In genomic region chr4:106581865-106582204, GRCm38 (mm10) we compare ENCODE assay signal across 18 mouse cellular contexts. TPM values are rescaled to one million over a fixed set of nuclear protein-coding genes. Genes with fewer than 3 reads are reported as not detected.
DNase-seq lines count a peak whose midpoint lies in the region; ATAC-seq and TF ChIP-seq lines count a peak whose summit lies in the region.
"Had no signal": no experiment of that assay in that cellular context is flagged by ENCODE, and none has a peak within 500 bp of the region (broad histone marks: within the 10 kb centered on the region; RNA-seq: fewer than 3 reads in every experiment).

No protein-coding gene starts in this region.

- no peak for TF ChIP-seq EP300 in ES-Bruce4 (IDR thresholded peaks at IDR 0.05; ENCODE audit: insufficient read depth, low read depth, low read length)

- DNase-seq in frontal cortex, postnatal 36 days (ENCODE audit: low spot score in 2 of 2): peak; percentile 41 to 48
- no peak for DNase-seq in frontal cortex, postnatal 14 days (ENCODE audit: low spot score in 2 of 2)
- no peak for DNase-seq in kidney, adult 2 months
- no peak for DNase-seq in liver, embryonic 13.5 days
- DNase-seq in ovary, adult 18-20 months (ENCODE audit: low spot score): no peak
- no peak for DNase-seq in thymus, adult 2 months
- DNase-seq: cerebellum, adult 9-11 months; gastrocnemius, postnatal 36 days; layer of hippocampus, adult 9-11 months; thymus, postnatal 4 days had no signal

- WGBS in kidney, adult 2 months: 94% methylated on average over 15 of the region's 15 CpGs
- 91% methylated on average over 15 of the region's 15 CpGs for WGBS in kidney, embryonic 15.5 days
- 76% methylated on average over 15 of the region's 15 CpGs for WGBS in liver, embryonic 13.5 days (ENCODE audit: insufficient replicate concordance)
- WGBS in thymus, adult 2 months: 97% methylated on average over 15 of the region's 15 CpGs

- no peak overlapping the region for H3K9ac ChIP-seq in kidney, embryonic 15.5 days
- no peak overlapping the region for H3K9ac ChIP-seq in ES-Bruce4 (ENCODE audit: low read depth, poor library complexity, severe bottlenecking)
- peak overlapping the region; percentile 63 for H3K9ac ChIP-seq in liver, embryonic 13.5 days
- H3K9ac ChIP-seq: embryonic facial prominence, embryonic 13.5 days had no signal

- H3K27ac ChIP-seq in kidney, adult 2 months (ENCODE audit: insufficient read depth, low read depth, low read length): peak overlapping the region; percentile 4
- no peak overlapping the region for H3K27ac ChIP-seq in kidney, embryonic 15.5 days
- peak overlapping the region; percentile 89 for H3K27ac ChIP-seq in ES-Bruce4 (ENCODE audit: insufficient read depth, low read length)
- peak overlapping the region; percentile 98 for H3K27ac ChIP-seq in liver, embryonic 13.5 days
- no peak overlapping the region for H3K27ac ChIP-seq in thymus, adult 2 months (ENCODE audit: control insufficient read depth, insufficient read depth, low read length)
- H3K27ac ChIP-seq: embryonic facial prominence, embryonic 13.5 days; hindbrain, postnatal 0 days; limb, embryonic 10.5 days had no signal

- no peak for TF ChIP-seq CTCF in kidney, adult 2 months (conservative IDR thresholded peaks at IDR 0.05; ENCODE audit: insufficient read depth, insufficient read length, low read depth, low read length)
- no peak for TF ChIP-seq CTCF in ES-Bruce4 (IDR thresholded peaks at IDR 0.05; ENCODE audit: low read depth, low read length)
- no peak for TF ChIP-seq CTCF in thymus, adult 2 months (IDR thresholded peaks at IDR 0.05; ENCODE audit: borderline replicate concordance, control insufficient read depth, extremely low read depth, insufficient read depth, low read length, poor library complexity)

- peaks cover 3% of the 10 kb centered on the region; the same call in 1 of the 2 replicates for H3K36me3 ChIP-seq in kidney, adult 2 months (ENCODE audit: control insufficient read depth, insufficient read depth, low read length)
- H3K36me3 ChIP-seq in kidney, embryonic 15.5 days: peaks cover 98% of the 10 kb centered on the region
- peaks cover 46% of the 10 kb centered on the region for H3K36me3 ChIP-seq in ES-Bruce4 (ENCODE audit: control insufficient read depth, insufficient read depth, low read length, poor library complexity, severe bottlenecking)
- H3K36me3 ChIP-seq in liver, embryonic 13.5 days: peaks cover 93% of the 10 kb centered on the region
- peaks cover 28% of the 10 kb centered on the region for H3K36me3 ChIP-seq in thymus, adult 2 months (ENCODE audit: control insufficient read depth, insufficient read depth, low read length)

- H3K4me1 ChIP-seq in kidney, adult 2 months (ENCODE audit: control insufficient read depth, insufficient read depth, low read length): peaks cover 22% of the 10 kb centered on the region; the same call in 1 of the 2 replicates
- peaks cover 3% of the 10 kb centered on the region; the same call in 1 of the 2 replicates for H3K4me1 ChIP-seq in kidney, embryonic 15.5 days
- peaks cover 11% of the 10 kb centered on the region for H3K4me1 ChIP-seq in ES-Bruce4 (ENCODE audit: control insufficient read depth, insufficient read depth, low read length)
- H3K4me1 ChIP-seq in liver, embryonic 13.5 days (replicated peaks): peaks cover 60% of the 10 kb centered on the region
- H3K4me1 ChIP-seq in thymus, adult 2 months (replicated peaks; ENCODE audit: control insufficient read depth, insufficient read depth, low read length): peaks cover 18% of the 10 kb centered on the region
- H3K4me1 ChIP-seq: embryonic facial prominence, embryonic 13.5 days had no signal

- H3K4me2 ChIP-seq in kidney, embryonic 15.5 days: no peak overlapping the region
- H3K4me2 ChIP-seq in liver, embryonic 13.5 days: peak overlapping the region; percentile 61
- H3K4me2 ChIP-seq: embryonic facial prominence, embryonic 13.5 days had no signal

- no peaks in the 10 kb centered on the region for H3K27me3 ChIP-seq in kidney, adult 2 months (replicated peaks; ENCODE audit: control insufficient read depth, insufficient read depth, low read length)
- H3K27me3 ChIP-seq in kidney, embryonic 15.5 days: no peaks in the 10 kb centered on the region
- H3K27me3 ChIP-seq in ES-Bruce4 (ENCODE audit: control insufficient read depth, insufficient read depth, low read length, poor library complexity, severe bottlenecking): no peaks in the 10 kb centered on the region
- H3K27me3 ChIP-seq in liver, embryonic 13.5 days: no peaks in the 10 kb centered on the region
- H3K27me3 ChIP-seq in thymus, adult 2 months (ENCODE audit: control insufficient read depth, insufficient read depth, low read length): no peaks in the 10 kb centered on the region
- H3K27me3 ChIP-seq: embryonic facial prominence, embryonic 13.5 days had no signal

- H3K9me3 ChIP-seq in kidney, embryonic 15.5 days (replicated peaks): no peaks in the 10 kb centered on the region
- no peaks in the 10 kb centered on the region for H3K9me3 ChIP-seq in ES-Bruce4 (replicated peaks; ENCODE audit: control insufficient read depth, insufficient read depth, low read length, poor library complexity, severe bottlenecking)
- H3K9me3 ChIP-seq in liver, embryonic 13.5 days (replicated peaks): no peaks in the 10 kb centered on the region
- H3K9me3 ChIP-seq: embryonic facial prominence, embryonic 13.5 days; limb, embryonic 10.5 days had no signal

- H3K4me3 ChIP-seq in kidney, adult 2 months (ENCODE audit: insufficient read depth, low read depth, low read length): no peak overlapping the region
- H3K4me3 ChIP-seq in kidney, embryonic 15.5 days (replicated peaks): no peak overlapping the region
- no peak overlapping the region for H3K4me3 ChIP-seq in ES-Bruce4 (ENCODE audit: low read depth, low read length)
- peak overlapping the region; percentile 34 for H3K4me3 ChIP-seq in liver, embryonic 13.5 days (replicated peaks)
- no peak overlapping the region for H3K4me3 ChIP-seq in thymus, adult 2 months (ENCODE audit: control insufficient read depth, insufficient read depth, low read length)
- H3K4me3 ChIP-seq: embryonic facial prominence, embryonic 13.5 days; limb, embryonic 10.5 days had no signal

- no peak for ATAC-seq in kidney, embryonic 15.5 days (replicated peaks; ENCODE audit: low FRiP score)
- ATAC-seq in liver, embryonic 13.5 days (ENCODE audit: low read depth): no peak
- ATAC-seq: forebrain, embryonic 14.5 days; hindbrain, postnatal 0 days had no signal

- no peak for TF ChIP-seq POLR2A in kidney, adult 2 months (IDR thresholded peaks at IDR 0.05; ENCODE audit: low read depth, low read length)
- no peak for TF ChIP-seq POLR2A in ES-Bruce4 (IDR thresholded peaks at IDR 0.05; ENCODE audit: insufficient read depth, low read length)
- TF ChIP-seq POLR2A in thymus, adult 2 months (IDR thresholded peaks at IDR 0.05; ENCODE audit: control insufficient read depth, extremely low read depth, insufficient read depth, low read length, poor library complexity): no peak

RNA-seq across cellular contexts. Expression of gene Dhcr24, which starts 21.0 kb away (rescaled TPM):
- polyA plus RNA-seq in kidney, adult 2 months (2012; rRNA removed): 242 and 276 TPM in 2 replicates
- polyA plus RNA-seq in kidney, embryonic 15.5 days (2015; fragmentation: Nextera tagmentation; extraction: Ambion mirVana): 4.6 and 4.8 TPM in 2 replicates
- polyA plus RNA-seq in ES-Bruce4 (2011; ENCODE audit: insufficient read depth, insufficient read length, low read depth, missing spikeins): 77.5 and 85.2 TPM in 2 replicates
- polyA plus RNA-seq in liver, embryonic 13.5 days (2015; fragmentation: Nextera tagmentation; extraction: Ambion mirVana): 5.4 and 6.5 TPM in 2 replicates
- 80.0 and 106 TPM in 2 replicates for polyA plus RNA-seq in thymus, adult 2 months (2012; rRNA removed)

RNA-seq across cellular contexts. Expression of gene Lexm, which starts 35.2 kb away (rescaled TPM):
- polyA plus RNA-seq in kidney, adult 2 months (2012; rRNA removed): not detected in 2 replicates
- not detected in 2 replicates for polyA plus RNA-seq in kidney, embryonic 15.5 days (2015; fragmentation: Nextera tagmentation; extraction: Ambion mirVana)
- polyA plus RNA-seq in ES-Bruce4 (2011; ENCODE audit: insufficient read depth, insufficient read length, low read depth, missing spikeins): 1.3 and 2.0 TPM in 2 replicates
- polyA plus RNA-seq in liver, embryonic 13.5 days (2015; fragmentation: Nextera tagmentation; extraction: Ambion mirVana): 0.24 and 0.30 TPM in 2 replicates
- polyA plus RNA-seq in thymus, adult 2 months (2012; rRNA removed): not detected in 2 replicates
- polyA plus RNA-seq: embryonic facial prominence, embryonic 13.5 days; forebrain, embryonic 14.5 days; hindbrain, postnatal 0 days; midbrain, postnatal 0 days; neural tube, embryonic 14.5 days had no signal

RNA-seq across cellular contexts. Expression of gene Ttc22, which starts 40.4 kb away (rescaled TPM):
- polyA plus RNA-seq in kidney, adult 2 months (2012; rRNA removed): 4.6 and 6.1 TPM in 2 replicates
- 5.8 and 6.0 TPM in 2 replicates for polyA plus RNA-seq in kidney, embryonic 15.5 days (2015; fragmentation: Nextera tagmentation; extraction: Ambion mirVana)
- not detected in 2 replicates for polyA plus RNA-seq in ES-Bruce4 (2011; ENCODE audit: insufficient read depth, insufficient read length, low read depth, missing spikeins)
- 0.03 and 0.06 TPM in 2 replicates for polyA plus RNA-seq in liver, embryonic 13.5 days (2015; fragmentation: Nextera tagmentation; extraction: Ambion mirVana)
- polyA plus RNA-seq in thymus, adult 2 months (2012; rRNA removed): 1.4 and 1.7 TPM in 2 replicates

Comparison
In these comparisons a context has a peak if more than half of its experiments do, and no peak if none do; other contexts are left out.
1. DNase-seq: peak in frontal cortex, postnatal 36 days (2 of 2); none in frontal cortex, postnatal 14 days (0 of 2), kidney, adult 2 months (single experiment), liver, embryonic 13.5 days (single experiment), ovary, adult 18-20 months (single experiment) and thymus, adult 2 months (single experiment).
2. H3K27ac ChIP-seq: peak in kidney, adult 2 months (single experiment), ES-Bruce4 (single experiment) and liver, embryonic 13.5 days (single experiment); none in kidney, embryonic 15.5 days (single experiment) and thymus, adult 2 months (single experiment).
3. RNA of gene Dhcr24, which starts 21.0 kb away (polyA plus RNA-seq): 242 to 276 TPM in kidney, adult 2 months, 80.0 to 106 TPM in thymus, adult 2 months and 77.5 to 85.2 TPM in ES-Bruce4; 5.4 to 6.5 TPM in liver, embryonic 13.5 days and 4.6 to 4.8 TPM in kidney, embryonic 15.5 days; every median in the first group is over 10 times any median in the second.